Mouse (Mus musculus) intestine, embryonic 16.5 days (tissue): ENCODE data around the gene Sort1. TPM values are rescaled to one million over a fixed set of nuclear protein-coding genes. Genes with fewer than 3 reads are reported as not detected.

Experiments
- ATAC-seq: fragments of 200-750 bp; cut with Nextera tagmentation; 2 replicates; pipeline ENCODE4 v1.8.0; 2017; ENCODE audit warnings: moderate TSS enrichment, moderate library complexity
- H3K27ac ChIP-seq: fragments of 300-500 bp; sonication (generic); 2 replicates; pipeline ENCODE4 v1.5.1; 2014; ENCODE audit warnings: mild to moderate bottlenecking, low read length
- H3K27me3 ChIP-seq: fragments of 300-500 bp; sonication (generic); replicated peaks from 2 replicates; pipeline ENCODE4 v1.6.1; 2014; ENCODE audit warnings: low read length, control low read depth, mixed read lengths; ENCODE audit not compliant: control insufficient read depth, insufficient read depth
- H3K36me3 ChIP-seq: fragments of 300-500 bp; sonication (generic); 2 replicates; pipeline ENCODE4 v1.6.1; 2014; ENCODE audit warnings: low read length, control low read depth; ENCODE audit not compliant: control insufficient read depth, insufficient read depth
- H3K4me1 ChIP-seq: fragments of 300-500 bp; sonication (generic); 2 replicates; pipeline ENCODE4 v1.6.1; 2014; ENCODE audit warnings: low read length, control low read depth, mixed read lengths; ENCODE audit not compliant: control insufficient read depth, insufficient read depth
- H3K4me2 ChIP-seq: fragments of 300-500 bp; sonication (generic); 2 replicates; pipeline ENCODE4 v1.6.1; 2014; ENCODE audit warnings: low read depth, low read length, control low read depth
- H3K4me3 ChIP-seq: fragments of 300-500 bp; sonication (generic); 2 replicates; pipeline ENCODE4 v1.5.1; 2014; ENCODE audit warnings: mild to moderate bottlenecking, low read length
- H3K9ac ChIP-seq: fragments of 300-500 bp; sonication (generic); 2 replicates; pipeline ENCODE4 v1.6.1; 2014; ENCODE audit warnings: low read depth, low read length
- H3K9me3 ChIP-seq: fragments of 300-500 bp; sonication (generic); 2 replicates; pipeline ENCODE4 v1.6.1; 2016; ENCODE audit warnings: low read length, control low read depth; ENCODE audit not compliant: control insufficient read depth
- WGBS: fragments of 180-500 bp; shearing (Covaris S2); extraction: QIAGEN DNeasy Blood & Tissue Kit; methylation state at CpG from one replicate; pipeline ENCODE4 v1.1.7; 2014; 5-methylcytosine and 5-hydroxymethylcytosine counted together
- polyA plus RNA-seq: library from polyadenylated mRNA; unstranded; fragments of >200 nt; fragmentation: Nextera tagmentation; extraction: Ambion mirVana; gene quantifications from 2 replicates; pipeline ENCODE4 v1.2.1, GENCODE M21; 2015

The Sort1 gene
- polyA plus RNA-seq, 1 experiment from 2014 or later: 3.7 TPM

- H3K27me3 ChIP-seq: no peaks in the 10 kb centered on the region; the same call in 1 of the 2 replicates
- peak overlapping the region; percentile 85; the same call in 1 of the 2 replicates for H3K4me3 ChIP-seq
- peak overlapping the region; percentile 20; the same call in 1 of the 2 replicates for H3K27ac ChIP-seq
- WGBS: 19% methylated on average over 12 of the region's 12 CpGs
- H3K4me2 ChIP-seq: peak overlapping the region; percentile 96
- no peak for ATAC-seq
- H3K9me3 ChIP-seq: no peaks in the 10 kb centered on the region
- H3K9ac ChIP-seq: 0 out of 2 replicates have a peak overlapping the region, but pooled peaks have one; percentile 33
- peaks cover 34% of the 10 kb centered on the region for H3K4me1 ChIP-seq
- H3K36me3 ChIP-seq: no peaks in the 10 kb centered on the region
Measured at GRCm38 (mm10) chr3:108282401-108283240, 1.3 kb upstream of the Sort1 start.

GRCm38 (mm10) chr3:108283241-108283561 lies 681 bp upstream of the Sort1 start:
- peak overlapping the region; percentile 96 for H3K4me2 ChIP-seq
- WGBS: 13% methylated on average over 6 of the region's 6 CpGs
- H3K36me3 ChIP-seq: no peaks in the 10 kb centered on the region
- H3K9me3 ChIP-seq: no peaks in the 10 kb centered on the region
- no peak for ATAC-seq
- H3K27ac ChIP-seq: peak overlapping the region; percentile 41; the same call in 1 of the 2 replicates
- no peaks in the 10 kb centered on the region; the same call in 1 of the 2 replicates for H3K27me3 ChIP-seq
- H3K9ac ChIP-seq: peak overlapping the region; percentile 82
- peaks cover 39% of the 10 kb centered on the region for H3K4me1 ChIP-seq
- H3K4me3 ChIP-seq: peak overlapping the region; percentile 85

GRCm38 (mm10) chr3:108285078-108285711 lies 1.3 kb downstream of the Sort1 start:
- Histone ChIP-seq H3K4me3 (peak overlapping the region; percentile 85), H3K4me2 (peak overlapping the region; percentile 96), H3K27me3 (no peaks in the 10 kb centered on the region; the same call in 1 of the 2 replicates), H3K9ac (peak overlapping the region; percentile 82; the same call in 1 of the 2 replicates), H3K36me3 (no peaks in the 10 kb centered on the region), H3K9me3 (no peaks in the 10 kb centered on the region), H3K4me1 (peaks cover 48% of the 10 kb centered on the region), H3K27ac (no peak overlapping the region)
- ATAC-seq: no peak
- 55% methylated on average over 4 of the region's 4 CpGs for WGBS

- H3K27ac ChIP-seq: peak overlapping the region; percentile 64
- H3K4me2 ChIP-seq: no peak overlapping the region
- H3K4me3 ChIP-seq: no peak overlapping the region
Measured at GRCm38 (mm10) chr3:108286671-108287439, 3.0 kb downstream of the Sort1 start.

GRCm38 (mm10) chr3:108287811-108288805 lies 4.2 kb downstream of the Sort1 start:
- 31% methylated on average over 17 of the region's 17 CpGs for WGBS
- Histone ChIP-seq H3K36me3 (no peaks in the 10 kb centered on the region), H3K27me3 (no peaks in the 10 kb centered on the region; the same call in 1 of the 2 replicates), H3K9ac (peak overlapping the region; percentile 47), H3K27ac (peak overlapping the region; percentile 64), H3K4me2 (0 out of 2 replicates have a peak overlapping the region, but pooled peaks have one; percentile 7), H3K4me3 (no peak overlapping the region), H3K4me1 (peaks cover 41% of the 10 kb centered on the region), H3K9me3 (no peaks in the 10 kb centered on the region)
- ATAC-seq: peak; percentile 25

More at GRCm38 (mm10) chr3:108286671-108287439, 3.0 kb downstream of the Sort1 start:
- ATAC-seq: no peak
- no peaks in the 10 kb centered on the region for H3K9me3 ChIP-seq
- H3K4me1 ChIP-seq: peaks cover 48% of the 10 kb centered on the region
- WGBS: 50% methylated on average over 14 of the region's 14 CpGs
- no peaks in the 10 kb centered on the region; the same call in 1 of the 2 replicates for H3K27me3 ChIP-seq
- 0 out of 2 replicates have a peak overlapping the region, but pooled peaks have one; percentile 35 for H3K9ac ChIP-seq
- H3K36me3 ChIP-seq: no peaks in the 10 kb centered on the region

GRCm38 (mm10) chr3:108289311-108290130 lies 5.6 kb downstream of the Sort1 start:
- no peak overlapping the region for H3K9ac ChIP-seq
- no peak overlapping the region for H3K4me3 ChIP-seq
- H3K27me3 ChIP-seq: no peaks in the 10 kb centered on the region; the same call in 1 of the 2 replicates
- no peaks in the 10 kb centered on the region for H3K36me3 ChIP-seq
- no peaks in the 10 kb centered on the region for H3K9me3 ChIP-seq
- H3K4me2 ChIP-seq: no peak overlapping the region
- peaks cover 40% of the 10 kb centered on the region for H3K4me1 ChIP-seq
- WGBS: 70% methylated on average over 13 of the region's 13 CpGs
- no peak for ATAC-seq
- no peak overlapping the region for H3K27ac ChIP-seq

GRCm38 (mm10) chr3:108291036-108291799 lies 7.3 kb downstream of the Sort1 start:
- Histone ChIP-seq H3K27ac (no peak overlapping the region), H3K4me1 (peaks cover 37% of the 10 kb centered on the region), H3K36me3 (no peaks in the 10 kb centered on the region), H3K9me3 (no peaks in the 10 kb centered on the region), H3K4me2 (no peak overlapping the region), H3K4me3 (no peak overlapping the region), H3K9ac (no peak overlapping the region), H3K27me3 (no peaks in the 10 kb centered on the region)
- peak; percentile 44; the same call in 1 of the 2 replicates for ATAC-seq
- WGBS: 72% methylated on average over 17 of the region's 17 CpGs
